Mouse (Mus musculus): ENCODE measurements around the gene Ppm1d. TPM values are rescaled to one million over a fixed set of nuclear protein-coding genes. Genes with fewer than 3 reads are reported as not detected.

The Ppm1d gene
- total and polyA plus RNA-seq, 3 experiments, result 19.0 to 26.4 (median 25.1) TPM

GRCm38 (mm10) chr11:85339173-85339831, 28.3 kb downstream of the Ppm1d start:
- H3K36me3 ChIP-seq (replicated peaks in 1 of 2; ENCODE audit: control insufficient read depth in 1 of 2, insufficient read depth in 1 of 2, low read length in 1 of 2), result peaks cover 38 to 96% of the 10 kb centered on the region in 2 experiments
- H3K27me3 ChIP-seq (replicated peaks), result no peaks in the 10 kb centered on the region
- H3K9ac ChIP-seq (ENCODE audit: insufficient read depth, low read depth), result no peak overlapping the region
- no peaks in the 10 kb centered on the region for H3K4me1 ChIP-seq (ENCODE audit: control insufficient read depth in 1 of 2, insufficient read depth in 2 of 2)
- in situ Hi-C loops (cut with MboI; ENCODE audit: low pct_ligation_motif_present, low pct_unique_long_range_greater_than_20kb, low sequenced_read_pairs), result loop anchor here (10.0 kb wide), 1 partner anchor 165 kb away; the partner anchor contains the start of gene 1700125H20Rik
- TF ChIP-seq UBTF (IDR thresholded peaks at IDR 0.05; ENCODE audit: low read depth, low read length) (no peak), USF1 (IDR thresholded peaks at IDR 0.05; ENCODE audit: low read depth, low read length) (no peak), USF2 (conservative IDR thresholded peaks at IDR 0.05; ENCODE audit: low read depth, low read length) (no peak), ZC3H11A (IDR thresholded peaks at IDR 0.05; ENCODE audit: low read depth, low read length) (no peak), POLR2A (IDR thresholded peaks at IDR 0.05; ENCODE audit: low read depth, low read length) (no peak), RCOR1 (conservative IDR thresholded peaks at IDR 0.05; ENCODE audit: low read depth, low read length) (no peak), POLR2AphosphoS2 (IDR thresholded peaks at IDR 0.05; ENCODE audit: low read depth, low read length) (no peak), PAX5 (IDR thresholded peaks at IDR 0.05; ENCODE audit: low read length) (no peak), JUN (IDR thresholded peaks at IDR 0.05; ENCODE audit: insufficient read depth, low read depth, low read length) (no peak), ETS1 (conservative IDR thresholded peaks at IDR 0.05; ENCODE audit: low read depth, low read length) (no peak), MAFK (IDR thresholded peaks at IDR 0.05; ENCODE audit: insufficient replicate concordance, low read length) (no peak), MAX (IDR thresholded peaks at IDR 0.05; ENCODE audit: low read length) (no peak), ELF1 (IDR thresholded peaks at IDR 0.05; ENCODE audit: low read depth, low read length) (no peak), CHD1 (IDR thresholded peaks at IDR 0.05; ENCODE audit: low read depth, low read length) (no peak)
- H3K79me2 ChIP-seq (replicated peaks; ENCODE audit: control insufficient read depth, extremely low read depth, insufficient read depth, poor library complexity, severe bottlenecking), result no peaks in the 10 kb centered on the region
- no peak overlapping the region for H3K27ac ChIP-seq (ENCODE audit: insufficient read depth, low read depth)
- dilution Hi-C loops (cut with MboI; ENCODE audit: extremely low pct_ligation_motif_present, extremely low pct_unique_long_range_greater_than_20kb, low sequenced_read_pairs), result no loop called here
- H3K9me3 ChIP-seq (replicated peaks; ENCODE audit: low read length), result no peaks in the 10 kb centered on the region
- no peak overlapping the region for H3K4me2 ChIP-seq (ENCODE audit: insufficient read depth, low read depth, poor library complexity, severe bottlenecking)
- no peak for DNase-seq (ENCODE audit: extremely low read depth)
- no peak overlapping the region for H3K4me3 ChIP-seq (replicated peaks in 1 of 3; ENCODE audit: low read depth in 2 of 3, low read length in 2 of 3, poor library complexity in 1 of 3)

- TF ChIP-seq ZC3H11A (IDR thresholded peaks at IDR 0.05; ENCODE audit: low read depth, low read length) (no peak), MXI1 (IDR thresholded peaks at IDR 0.05; ENCODE audit: low read depth, low read length) (no peak), ZKSCAN1 (IDR thresholded peaks at IDR 0.05; ENCODE audit: borderline replicate concordance, low read depth, low read length) (no peak), MEF2A (IDR thresholded peaks at IDR 0.05; ENCODE audit: borderline replicate concordance, low read depth, low read length) (no peak), GABPA (IDR thresholded peaks at IDR 0.05; ENCODE audit: insufficient replicate concordance, low read depth, low read length) (no peak), MAX (IDR thresholded peaks at IDR 0.05; ENCODE audit: low read length) (no peak), PAX5 (IDR thresholded peaks at IDR 0.05; ENCODE audit: low read length) (no peak), JUN (IDR thresholded peaks at IDR 0.05; ENCODE audit: insufficient read depth, low read depth, low read length) (no peak), RAD21 (IDR thresholded peaks at IDR 0.05; ENCODE audit: low read depth, low read length) (no peak), CHD2 (IDR thresholded peaks at IDR 0.05; ENCODE audit: low read length) (no peak), IRF4 (IDR thresholded peaks at IDR 0.05; ENCODE audit: low read depth, low read length) (no peak), E2F4 (IDR thresholded peaks at IDR 0.05; ENCODE audit: insufficient replicate concordance, low read depth, low read length) (no peak), BHLHE40 (IDR thresholded peaks at IDR 0.05; ENCODE audit: low read depth, low read length) (no peak), ZMIZ1 (IDR thresholded peaks at IDR 0.05; ENCODE audit: low read depth, low read length) (no peak), UBTF (IDR thresholded peaks at IDR 0.05; ENCODE audit: low read depth, low read length) (no peak), TBP (conservative IDR thresholded peaks at IDR 0.05; ENCODE audit: low read depth, low read length) (no peak), CHD1 (IDR thresholded peaks at IDR 0.05; ENCODE audit: low read depth, low read length) (no peak), EP300 (IDR thresholded peaks at IDR 0.05; ENCODE audit: low read length) (no peak)
- no peak overlapping the region for H3K4me2 ChIP-seq (ENCODE audit: insufficient read depth, low read depth, poor library complexity, severe bottlenecking)
- dilution Hi-C loops (cut with MboI; ENCODE audit: extremely low pct_ligation_motif_present, extremely low pct_unique_long_range_greater_than_20kb, low sequenced_read_pairs), result no loop called here
- in situ Hi-C loops (cut with MboI; ENCODE audit: low pct_ligation_motif_present, low pct_unique_long_range_greater_than_20kb, low sequenced_read_pairs), result loop anchor here (5.0 kb wide), 1 partner anchor 68 kb away; no protein-coding TSS in a partner anchor
- DNase-seq (ENCODE audit: extremely low read depth), result no peak
- H3K79me2 ChIP-seq (replicated peaks; ENCODE audit: control insufficient read depth, extremely low read depth, insufficient read depth, poor library complexity, severe bottlenecking), result no peaks in the 10 kb centered on the region
- no peak overlapping the region for H3K27ac ChIP-seq (ENCODE audit: insufficient read depth, low read depth)
- no peak overlapping the region for H3K9ac ChIP-seq (ENCODE audit: insufficient read depth, low read depth)
- no peaks in the 10 kb centered on the region for H3K9me3 ChIP-seq (replicated peaks; ENCODE audit: low read length)
- H3K4me1 ChIP-seq (ENCODE audit: control insufficient read depth in 1 of 2, insufficient read depth in 2 of 2), result no peaks in the 10 kb centered on the region
- no peak overlapping the region for H3K4me3 ChIP-seq (replicated peaks in 1 of 3; ENCODE audit: low read depth in 2 of 3, low read length in 2 of 3, poor library complexity in 1 of 3)
- H3K36me3 ChIP-seq (replicated peaks in 1 of 2; ENCODE audit: control insufficient read depth in 1 of 2, insufficient read depth in 1 of 2, low read length in 1 of 2), result peaks cover 38 to 92% of the 10 kb centered on the region in 2 experiments
- no peaks in the 10 kb centered on the region for H3K27me3 ChIP-seq (replicated peaks)
Measured at GRCm38 (mm10) chr11:85340070-85340616, 29.1 kb downstream of the Ppm1d start.
